Mouse (Mus musculus): ENCODE measurements at regions not wholly inside any gene's neighbourhood (a gene's known extent, or its start where the extent isn't known, plus 50 kb on each side); places are given as distances from the start of the nearest gene placed in this dataset.

DNA sequence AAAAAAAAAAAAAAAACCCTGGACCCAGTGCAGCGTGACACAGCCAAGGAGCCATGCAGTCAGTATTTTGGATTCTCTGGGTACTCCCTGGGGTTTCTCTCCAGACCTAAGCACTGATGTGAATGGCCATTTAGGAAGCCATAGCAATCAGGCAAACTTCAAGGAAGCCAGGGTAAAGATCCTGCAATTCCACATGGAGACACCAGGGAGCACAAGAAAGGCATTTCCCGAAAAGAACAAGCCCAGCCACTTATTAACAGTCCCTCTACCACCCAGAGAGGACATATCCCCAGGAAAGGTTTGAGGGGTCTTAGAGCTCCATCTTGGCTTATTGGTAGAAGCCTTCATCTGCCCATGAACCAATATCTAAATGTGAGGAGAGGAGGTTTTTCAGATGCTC, 68.3 kb upstream of the Cdh5 start:
- Histone ChIP-seq H3K4me2 (ENCODE audit: low read depth) (no peak overlapping the region), H3K79me2 (ENCODE audit: control insufficient read depth, insufficient read depth) (no peaks in the 10 kb centered on the region), H3K27me3 (ENCODE audit: control insufficient read depth, insufficient read depth, insufficient read length) (no peaks in the 10 kb centered on the region), H3ac (ENCODE audit: control insufficient read depth, insufficient read length) (no peak overlapping the region), H3K4me3 (no peak overlapping the region), H3K36me3 (ENCODE audit: control insufficient read depth, insufficient read depth) (no peaks in the 10 kb centered on the region)
- TF ChIP-seq USF1 (IDR thresholded peaks at IDR 0.05; ENCODE audit: low read depth) (no peak), MAX (IDR thresholded peaks at IDR 0.05; ENCODE audit: low read depth) (no peak), TCF12 (IDR thresholded peaks at IDR 0.05; ENCODE audit: insufficient read depth, poor library complexity, severe bottlenecking) (no peak), REST (IDR thresholded peaks at IDR 0.05; ENCODE audit: insufficient read depth, insufficient read length) (no peak)

DNA sequence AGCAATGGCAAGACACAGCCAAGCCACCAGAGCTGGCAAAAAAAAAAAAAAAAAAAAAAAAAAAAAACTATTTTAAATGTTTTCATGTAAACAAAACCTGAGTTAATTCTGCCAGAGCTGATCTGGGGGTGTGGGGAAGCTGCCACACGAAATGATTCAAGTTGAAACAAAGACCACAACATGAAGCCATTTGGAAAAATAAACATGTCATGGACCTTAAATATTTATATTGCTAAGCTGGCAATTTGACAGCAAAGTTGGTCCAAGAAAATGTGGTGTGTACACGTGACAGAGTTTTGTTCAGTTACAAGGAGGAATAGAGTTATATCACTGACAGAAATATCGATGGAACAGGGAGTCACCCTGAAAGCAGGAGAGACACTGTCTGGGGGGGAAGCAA, 67.1 kb upstream of the Cdh5 start:
- H3K79me2 ChIP-seq (ENCODE audit: control insufficient read depth, insufficient read depth), result no peaks in the 10 kb centered on the region
- no peak overlapping the region for H3ac ChIP-seq (ENCODE audit: control insufficient read depth, insufficient read length)
- H3K4me2 ChIP-seq (ENCODE audit: low read depth), result no peak overlapping the region
- TF ChIP-seq MAX (IDR thresholded peaks at IDR 0.05; ENCODE audit: low read depth) (no peak), MYOD1 (IDR thresholded peaks at IDR 0.05; ENCODE audit: control insufficient read depth in 1 of 3, insufficient read length in 2 of 3, low read depth in 2 of 3) (no peak), SRF (IDR thresholded peaks at IDR 0.05; ENCODE audit: control insufficient read depth, insufficient read length, low read depth) (no peak), CEBPB (IDR thresholded peaks at IDR 0.05; ENCODE audit: insufficient read depth, poor library complexity, severe bottlenecking) (no peak), TCF3 (IDR thresholded peaks at IDR 0.05; ENCODE audit: insufficient read length, low read depth) (no peak), POLR2A (IDR thresholded peaks at IDR 0.05; ENCODE audit: insufficient read length, low read depth) (no peak), REST (IDR thresholded peaks at IDR 0.05; ENCODE audit: insufficient read depth, insufficient read length) (no peak), TCF12 (IDR thresholded peaks at IDR 0.05; ENCODE audit: insufficient read depth, poor library complexity, severe bottlenecking) (no peak), POLR2AphosphoS2 (IDR thresholded peaks at IDR 0.05; ENCODE audit: insufficient read length, low read depth) (no peak), USF1 (IDR thresholded peaks at IDR 0.05; ENCODE audit: low read depth) (no peak)
- H3K27me3 ChIP-seq (ENCODE audit: control insufficient read depth, insufficient read depth, insufficient read length), result no peaks in the 10 kb centered on the region
- H3K36me3 ChIP-seq (ENCODE audit: control insufficient read depth, insufficient read depth), result no peaks in the 10 kb centered on the region
- H3K4me3 ChIP-seq, result no peak overlapping the region

DNA sequence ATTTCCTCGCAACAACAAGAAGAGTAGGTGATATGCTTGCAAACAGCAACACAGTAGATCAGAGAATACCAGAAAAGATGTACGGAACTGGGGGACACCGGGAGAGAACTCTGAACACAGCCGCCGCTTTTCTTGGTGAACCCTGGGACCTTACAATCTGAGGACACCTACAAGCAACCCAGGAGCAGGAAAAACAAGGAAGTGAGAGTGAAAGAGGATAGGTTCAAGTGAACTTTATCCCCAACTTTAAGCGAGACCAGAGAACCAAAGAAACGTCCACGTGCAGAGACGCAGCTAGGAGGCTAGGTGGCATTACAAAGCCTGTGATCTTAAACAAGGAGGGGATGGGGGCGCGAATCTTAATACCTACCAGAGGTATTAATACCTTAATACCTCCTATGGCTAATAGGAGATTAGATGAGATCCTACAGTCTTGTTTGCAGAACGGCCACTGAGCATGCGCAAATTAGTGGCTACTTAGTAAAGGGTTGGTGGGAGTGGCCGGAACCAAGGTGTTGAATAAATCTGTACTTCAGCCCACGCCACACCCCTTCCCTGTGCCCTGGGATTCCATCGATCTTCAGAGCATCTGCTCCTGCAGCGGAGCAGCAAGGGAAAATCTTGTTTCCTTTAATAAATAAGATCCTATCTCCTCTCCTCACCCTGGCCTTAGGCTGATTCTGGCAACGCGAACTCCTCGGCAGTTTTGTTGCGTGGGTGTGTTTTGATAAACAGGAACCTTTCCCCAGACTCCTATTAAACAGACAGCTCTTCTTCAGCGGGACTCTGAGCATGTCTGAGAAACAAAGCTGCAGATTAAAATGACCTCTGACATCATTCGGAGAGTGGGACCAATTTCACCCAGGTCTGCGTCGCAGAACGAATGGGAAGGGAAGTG, 64.6 kb upstream of the Cdh5 start:
- Histone ChIP-seq H3ac (ENCODE audit: control insufficient read depth, insufficient read length) (no peak overlapping the region), H3K4me2 (ENCODE audit: low read depth) (no peak overlapping the region), H3K27me3 (ENCODE audit: control insufficient read depth, insufficient read depth, insufficient read length) (no peaks in the 10 kb centered on the region), H3K79me2 (ENCODE audit: control insufficient read depth, insufficient read depth) (no peaks in the 10 kb centered on the region), H3K36me3 (ENCODE audit: control insufficient read depth, insufficient read depth) (no peaks in the 10 kb centered on the region), H3K4me3 (no peak overlapping the region)
- no peak for TF ChIP-seq CEBPB (IDR thresholded peaks at IDR 0.05; ENCODE audit: insufficient read depth, poor library complexity, severe bottlenecking)

DNA sequence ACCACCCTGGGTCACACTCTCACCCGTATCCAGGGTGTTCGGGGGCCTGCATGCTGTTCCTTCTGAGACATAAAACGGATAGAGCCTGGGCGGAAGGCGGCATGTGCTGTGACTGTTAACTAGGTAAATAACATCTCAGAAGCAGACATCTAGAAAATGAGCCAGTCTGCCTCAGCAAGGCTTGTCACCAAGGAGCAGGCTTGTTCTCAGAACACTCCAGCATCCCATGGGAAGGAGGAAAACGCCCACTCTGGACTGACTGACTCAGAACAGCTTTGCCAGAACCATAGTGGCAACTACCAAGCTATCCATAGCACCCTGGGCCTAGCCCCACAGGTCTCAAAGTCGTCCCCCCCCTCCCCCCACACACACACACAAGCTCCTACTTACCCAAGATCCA, 63.8 kb upstream of the Cdh5 start:
- no peak for TF ChIP-seq TCF12 (IDR thresholded peaks at IDR 0.05; ENCODE audit: insufficient read depth, poor library complexity, severe bottlenecking)
- no peak for TF ChIP-seq TCF3 (IDR thresholded peaks at IDR 0.05; ENCODE audit: insufficient read length, low read depth)
- TF ChIP-seq MAX (IDR thresholded peaks at IDR 0.05; ENCODE audit: low read depth), result no peak
- TF ChIP-seq SRF (IDR thresholded peaks at IDR 0.05; ENCODE audit: control insufficient read depth, insufficient read length, low read depth), result no peak
- no peak for TF ChIP-seq POLR2A (IDR thresholded peaks at IDR 0.05; ENCODE audit: insufficient read length, low read depth)
- no peak for TF ChIP-seq MYOG (IDR thresholded peaks at IDR 0.05; ENCODE audit: control insufficient read depth in 1 of 3, insufficient read depth in 1 of 3, insufficient read length in 2 of 3, low read depth in 2 of 3)
- no peak for TF ChIP-seq E2F4 (IDR thresholded peaks at IDR 0.05; ENCODE audit: insufficient read depth)
- no peak for TF ChIP-seq USF1 (IDR thresholded peaks at IDR 0.05; ENCODE audit: low read depth)
- TF ChIP-seq MYOD1 (IDR thresholded peaks at IDR 0.05; ENCODE audit: control insufficient read depth in 1 of 3, insufficient read length in 2 of 3, low read depth in 2 of 3), result no peak
- TF ChIP-seq POLR2AphosphoS2 (IDR thresholded peaks at IDR 0.05; ENCODE audit: insufficient read length, low read depth), result no peak
- no peak for TF ChIP-seq REST (IDR thresholded peaks at IDR 0.05; ENCODE audit: insufficient read depth, insufficient read length)
- Histone ChIP-seq H3ac (ENCODE audit: control insufficient read depth, insufficient read length) (no peak overlapping the region), H3K4me2 (ENCODE audit: low read depth) (no peak overlapping the region), H3K36me3 (ENCODE audit: control insufficient read depth, insufficient read depth) (no peaks in the 10 kb centered on the region), H3K27me3 (ENCODE audit: control insufficient read depth, insufficient read depth, insufficient read length) (no peaks in the 10 kb centered on the region), H3K4me3 (no peak overlapping the region), H3K79me2 (ENCODE audit: control insufficient read depth, insufficient read depth) (no peaks in the 10 kb centered on the region)

DNA sequence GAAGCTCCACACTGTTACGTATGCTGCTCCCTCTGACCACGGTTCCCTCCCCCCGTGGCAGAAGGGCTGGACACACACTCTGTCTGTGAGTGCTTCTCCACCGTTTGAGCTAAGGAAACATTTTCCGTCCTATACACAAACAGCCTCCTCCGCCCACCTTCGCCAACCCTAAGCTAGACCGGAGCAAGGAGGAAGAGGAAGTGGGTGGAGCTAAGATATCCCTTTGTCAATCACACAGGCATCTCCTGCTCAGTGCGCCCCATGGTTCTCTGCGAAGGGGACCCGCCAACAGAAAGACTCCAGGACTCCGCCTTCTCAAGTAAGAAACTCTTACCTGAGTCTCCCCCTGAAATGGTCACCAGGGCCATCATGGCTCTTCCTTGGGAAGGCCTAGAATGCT, 61.9 kb upstream of the Cdh5 start:
- Histone ChIP-seq H3ac (ENCODE audit: control insufficient read depth, insufficient read length) (no peak overlapping the region), H3K4me3 (no peak overlapping the region), H3K79me2 (ENCODE audit: control insufficient read depth, insufficient read depth) (no peaks in the 10 kb centered on the region), H3K27me3 (ENCODE audit: control insufficient read depth, insufficient read depth, insufficient read length) (no peaks in the 10 kb centered on the region), H3K36me3 (ENCODE audit: control insufficient read depth, insufficient read depth) (no peaks in the 10 kb centered on the region), H3K4me2 (ENCODE audit: low read depth) (no peak overlapping the region)
- TF ChIP-seq TCF12 (IDR thresholded peaks at IDR 0.05; ENCODE audit: insufficient read depth, poor library complexity, severe bottlenecking), result no peak
- TF ChIP-seq E2F4 (IDR thresholded peaks at IDR 0.05; ENCODE audit: insufficient read depth), result no peak
- no peak for TF ChIP-seq USF1 (IDR thresholded peaks at IDR 0.05; ENCODE audit: low read depth)
- no peak for TF ChIP-seq POLR2A (IDR thresholded peaks at IDR 0.05; ENCODE audit: insufficient read length, low read depth)
- no peak for TF ChIP-seq MYOD1 (IDR thresholded peaks at IDR 0.05; ENCODE audit: control insufficient read depth in 1 of 3, insufficient read length in 2 of 3, low read depth in 2 of 3)
- TF ChIP-seq TCF3 (IDR thresholded peaks at IDR 0.05; ENCODE audit: insufficient read length, low read depth), result no peak
- no peak for TF ChIP-seq CEBPB (IDR thresholded peaks at IDR 0.05; ENCODE audit: insufficient read depth, poor library complexity, severe bottlenecking)
- no peak for TF ChIP-seq REST (IDR thresholded peaks at IDR 0.05; ENCODE audit: insufficient read depth, insufficient read length)
- no peak for TF ChIP-seq SRF (IDR thresholded peaks at IDR 0.05; ENCODE audit: control insufficient read depth, insufficient read length, low read depth)
- no peak for TF ChIP-seq MYOG (IDR thresholded peaks at IDR 0.05; ENCODE audit: control insufficient read depth in 1 of 3, insufficient read depth in 1 of 3, insufficient read length in 2 of 3, low read depth in 2 of 3)
- no peak for TF ChIP-seq MAX (IDR thresholded peaks at IDR 0.05; ENCODE audit: low read depth)
- no peak for TF ChIP-seq POLR2AphosphoS2 (IDR thresholded peaks at IDR 0.05; ENCODE audit: insufficient read length, low read depth)

Measured in myocyte (in vitro differentiated cells).